Mouse (Mus musculus) urinary bladder, adult 18-20 months (tissue): ENCODE data around the gene Olfr520.
"Not testable (repeated sequence)": the region's sequence is repeated elsewhere in the genome, so short reads cannot be mapped to it uniquely, and the experiment has no call there.

Source experiments
- DNase-seq, 2 experiments: peaks; one replicate each; pipeline ENCODE4 v3.0.0; 2022; ENCODE audit warnings: low spot score in 2 of 2, mixed read lengths in 2 of 2

The Olfr520 gene

GRCm38 (mm10) chr7:99729973-99730372, at the start of gene Olfr520:
Gene Olfr520, plus strand, starts transcription at chr7:99730273.
- no peak for DNase-seq

- DNase-seq = no peak
These were observed 49.3 kb upstream of the Olfr520 start for GRCm38 (mm10) chr7:99680771-99681170.

DNA sequence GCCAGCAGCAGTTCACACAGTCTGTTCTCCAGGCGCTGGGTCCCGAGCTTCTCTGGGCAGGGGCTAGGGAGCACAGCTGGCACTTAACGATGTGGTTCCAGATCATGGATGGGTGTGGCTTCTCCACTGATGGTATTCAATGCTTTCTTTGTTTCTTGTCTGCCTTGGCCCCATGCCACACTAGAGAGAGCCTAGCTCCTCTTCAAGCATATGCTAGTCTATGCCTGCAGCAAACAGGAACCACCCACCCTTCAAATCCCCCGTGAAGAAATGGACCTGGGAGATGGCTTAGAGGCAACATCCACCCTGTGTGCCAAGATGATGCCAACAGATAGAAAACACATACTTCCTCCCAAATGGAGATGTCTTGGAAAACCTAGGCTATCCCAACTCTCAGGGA, 46.0 kb upstream of the Olfr520 start:
- DNase-seq = no peak

DNA sequence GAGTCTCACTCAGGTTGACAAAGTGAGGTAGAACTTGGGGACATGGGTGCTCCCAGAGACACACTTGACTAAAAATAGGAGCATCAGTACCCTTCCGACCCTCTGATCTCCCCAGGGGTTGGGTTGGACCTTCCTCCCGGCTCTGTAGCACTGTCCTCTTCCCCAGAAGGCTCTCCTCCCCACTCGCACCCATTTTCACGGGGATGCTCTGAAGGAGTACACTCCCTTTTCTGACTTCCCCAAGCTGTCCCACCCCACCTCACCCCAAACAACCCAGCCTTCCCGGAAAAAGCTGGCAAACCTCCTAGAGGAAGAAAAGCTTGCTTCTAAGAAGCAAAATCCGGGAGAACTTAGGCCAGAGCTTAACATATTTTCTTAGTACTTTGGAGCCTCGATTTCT, 39.3 kb upstream of the Olfr520 start:
- no peak for DNase-seq

- DNase-seq = no peak
These were observed 37.7 kb upstream of the Olfr520 start for GRCm38 (mm10) chr7:99692396-99692795.

GRCm38 (mm10) chr7:99693387-99693786, 36.7 kb upstream of the Olfr520 start:
- no peak for DNase-seq

DNA sequence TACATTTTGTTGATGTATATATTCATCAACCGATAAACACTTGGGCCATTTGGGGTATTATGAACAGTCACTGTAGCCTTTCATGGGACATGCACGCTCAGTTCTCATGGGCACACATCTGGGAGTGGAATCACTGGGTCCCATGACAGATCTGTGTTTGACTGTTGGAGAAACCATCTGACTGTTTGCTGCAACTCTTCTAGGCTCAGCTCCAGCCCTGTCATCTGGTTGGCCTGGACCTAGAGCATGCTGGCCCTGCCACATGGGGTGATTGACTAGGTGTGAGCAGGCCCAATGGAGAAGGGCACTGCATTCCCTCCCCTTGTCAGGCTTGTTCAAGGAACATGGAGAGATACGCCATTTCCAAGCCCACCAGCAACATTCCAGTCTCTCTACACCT, 36.1 kb upstream of the Olfr520 start:
- DNase-seq = no peak

DNA sequence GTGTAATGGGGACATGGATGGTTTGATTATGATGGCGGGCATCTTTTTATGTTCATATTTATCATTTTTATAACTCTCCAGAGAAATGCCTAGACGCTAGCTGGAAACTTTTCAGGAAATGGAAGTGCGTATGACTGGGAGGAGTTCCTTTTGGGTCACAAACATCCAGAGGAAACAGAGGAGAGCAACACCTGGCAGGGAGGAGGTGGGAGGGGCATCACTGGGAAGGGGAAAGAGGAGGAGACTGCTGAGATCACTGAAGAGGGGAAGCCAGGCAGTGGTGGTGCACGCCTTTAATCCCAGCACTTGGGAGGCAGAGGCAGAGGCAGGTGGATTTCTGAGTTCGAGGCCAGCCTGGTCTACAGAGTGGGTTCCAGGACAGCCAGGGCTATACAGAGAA, 35.6 kb upstream of the Olfr520 start:
- not testable (repeated sequence) for DNase-seq

DNA sequence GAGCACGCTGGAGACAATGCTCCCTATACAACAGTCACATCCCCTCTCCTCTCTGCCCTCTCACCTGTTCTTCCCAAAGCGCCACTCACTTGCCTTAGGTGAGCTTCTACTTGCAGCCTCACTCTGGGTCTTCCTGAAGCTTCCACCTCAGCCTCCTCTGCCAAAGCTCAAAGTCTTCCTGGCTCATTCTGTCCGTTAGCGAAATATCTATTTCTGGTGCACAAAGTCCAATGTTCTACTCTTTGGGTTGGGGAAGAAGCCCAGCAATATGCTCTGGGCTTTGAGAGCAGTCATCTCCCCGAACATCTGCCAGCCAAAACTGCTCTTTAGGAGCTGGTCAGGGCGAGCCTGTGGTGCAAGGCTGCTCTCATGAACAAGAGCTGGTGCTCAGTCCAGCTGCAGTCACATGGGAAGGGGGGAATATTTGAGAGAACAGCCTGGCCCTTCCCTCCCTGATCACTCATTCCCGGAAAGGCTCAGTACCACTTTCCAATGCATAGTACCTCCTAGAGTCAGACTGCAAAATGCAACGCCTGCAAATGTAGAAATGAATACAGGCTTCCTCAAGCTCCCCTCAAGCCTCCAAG, 34.5 kb upstream of the Olfr520 start:
- no peak for DNase-seq

DNA sequence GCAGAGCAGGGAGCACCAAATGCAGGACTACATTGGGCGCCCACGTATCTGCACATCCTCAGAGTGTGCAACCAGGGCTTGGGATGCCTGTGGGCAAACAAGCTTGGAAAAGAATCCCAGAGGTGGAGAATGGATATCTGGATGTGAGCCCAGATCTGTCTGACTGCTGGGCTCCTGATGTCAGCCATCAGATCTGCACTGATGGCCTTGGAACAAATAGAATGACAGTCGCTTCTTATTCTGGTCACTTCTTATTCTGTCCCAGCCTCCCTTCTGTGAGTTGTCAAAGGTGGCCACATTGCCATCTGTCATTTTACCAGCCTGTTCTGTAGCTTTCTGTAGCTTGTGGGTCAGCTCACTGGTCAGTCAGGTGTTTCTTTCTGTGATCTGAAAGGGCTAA, 31.5 kb upstream of the Olfr520 start:
- no peak for DNase-seq

DNA sequence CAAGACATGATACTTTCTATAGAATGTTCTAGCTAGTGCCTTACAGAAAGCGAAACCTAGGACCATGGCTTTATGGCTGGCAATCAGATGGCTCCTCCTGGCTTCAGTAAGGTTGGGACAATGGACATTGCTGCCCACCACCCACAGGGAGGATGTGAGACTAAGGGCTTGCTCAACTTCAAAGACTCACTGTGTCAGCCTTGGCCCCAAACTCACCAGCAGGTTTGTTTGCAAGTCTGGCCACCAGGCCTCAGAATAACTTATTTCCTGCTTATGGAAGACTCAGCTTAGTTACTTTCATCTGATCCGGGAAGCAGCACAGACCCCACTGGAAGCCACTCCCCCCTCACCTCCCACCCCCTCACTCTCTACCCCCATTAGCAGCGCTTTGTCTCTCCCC, 31.0 kb upstream of the Olfr520 start:
- no peak for DNase-seq

- DNase-seq = no peak
These were observed 30.3 kb upstream of the Olfr520 start for GRCm38 (mm10) chr7:99699709-99700151.

DNA sequence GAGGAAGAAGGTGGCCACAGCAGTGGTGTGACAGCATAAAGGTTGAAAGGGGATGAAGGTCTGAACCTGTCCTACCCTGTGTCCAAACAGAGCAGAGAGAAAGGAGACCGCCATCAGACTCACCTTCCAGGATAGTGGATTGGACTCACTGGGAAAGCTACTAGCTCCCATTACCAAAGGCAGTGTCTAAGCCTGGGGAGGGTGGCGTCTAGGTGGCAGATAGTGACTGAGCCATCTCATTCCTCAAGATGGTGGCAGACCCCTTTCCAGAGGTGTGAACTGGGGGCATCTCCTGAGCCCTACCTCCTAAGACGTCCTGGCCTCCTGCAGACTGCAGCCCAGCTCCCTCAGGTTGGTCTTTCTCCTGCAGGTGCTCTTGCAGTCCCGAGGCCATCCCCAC, 29.4 kb upstream of the Olfr520 start:
- no peak for DNase-seq

- no peak for DNase-seq
These were observed 27.9 kb upstream of the Olfr520 start for GRCm38 (mm10) chr7:99702201-99702600.

DNA sequence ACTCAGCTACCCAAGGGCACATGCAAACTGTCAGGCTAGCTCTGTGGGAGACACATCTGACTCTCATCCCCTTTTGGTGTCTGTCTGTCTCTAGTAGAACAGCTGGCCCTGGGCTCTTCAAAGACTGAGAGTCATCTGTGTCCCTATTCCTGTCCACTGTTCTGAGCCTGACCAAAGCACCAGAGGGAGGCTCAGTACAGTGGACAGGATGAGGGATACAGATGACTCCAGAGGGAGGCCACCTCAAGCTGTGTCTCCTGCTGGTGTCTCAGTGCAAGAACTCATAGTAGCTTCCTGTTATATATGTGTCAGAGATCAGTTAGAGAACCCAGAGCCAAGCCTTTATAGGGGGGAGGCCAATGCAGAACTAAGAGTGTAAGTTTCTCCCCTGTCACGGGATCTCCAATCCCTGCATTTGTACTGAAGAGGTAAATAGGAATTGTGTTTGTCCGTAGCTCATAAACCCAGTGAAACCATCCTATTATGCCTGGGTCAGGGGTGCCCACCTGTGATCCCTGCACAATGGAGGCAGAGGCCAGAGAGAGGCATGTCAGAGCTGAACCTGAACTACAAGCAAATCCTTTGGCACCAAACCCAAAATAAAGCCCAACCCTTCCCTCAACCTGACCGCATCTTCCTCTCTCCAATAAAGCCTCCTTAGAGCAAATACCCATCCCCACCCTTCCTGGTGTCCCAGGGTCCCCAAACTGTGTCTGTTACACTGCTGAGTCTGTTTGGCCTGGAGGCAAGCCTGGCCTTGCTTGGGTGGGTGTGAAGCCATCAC, 25.1 kb upstream of the Olfr520 start:
- DNase-seq = no peak

DNA sequence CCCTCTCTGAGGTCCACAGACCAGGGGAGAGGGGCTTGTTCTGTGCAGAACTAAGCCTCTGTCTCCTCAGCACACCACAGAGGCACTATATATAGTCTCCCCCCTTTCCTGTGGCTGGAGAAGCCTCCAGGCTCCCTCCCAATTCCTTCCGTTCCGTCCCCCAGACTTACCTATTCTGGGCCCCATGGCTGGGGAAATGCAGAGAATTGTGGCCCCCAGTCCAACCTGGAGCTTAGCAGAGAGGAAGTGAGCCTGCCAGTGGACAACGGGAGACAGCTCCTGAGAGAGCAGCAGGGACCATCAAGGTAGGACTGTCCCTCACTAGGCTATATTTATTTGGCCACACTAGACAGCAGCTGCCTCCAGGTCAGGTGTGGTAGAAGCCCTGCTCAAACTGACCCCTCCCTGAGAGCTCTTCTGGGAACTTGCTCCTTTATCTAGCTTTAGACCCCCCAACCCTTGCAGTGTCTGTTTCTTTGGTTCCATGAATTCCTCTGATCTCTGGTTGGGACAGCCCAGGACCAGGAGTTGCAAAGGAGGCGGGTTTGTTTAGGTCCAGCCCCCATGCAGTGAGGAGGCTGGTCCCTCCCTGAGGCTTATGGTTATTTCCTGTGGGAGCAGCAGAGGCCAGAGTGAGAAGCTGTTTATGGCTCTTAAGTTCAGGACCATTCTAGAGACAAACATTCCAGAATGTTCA, 23.6 kb upstream of the Olfr520 start:
- DNase-seq = no peak

DNA sequence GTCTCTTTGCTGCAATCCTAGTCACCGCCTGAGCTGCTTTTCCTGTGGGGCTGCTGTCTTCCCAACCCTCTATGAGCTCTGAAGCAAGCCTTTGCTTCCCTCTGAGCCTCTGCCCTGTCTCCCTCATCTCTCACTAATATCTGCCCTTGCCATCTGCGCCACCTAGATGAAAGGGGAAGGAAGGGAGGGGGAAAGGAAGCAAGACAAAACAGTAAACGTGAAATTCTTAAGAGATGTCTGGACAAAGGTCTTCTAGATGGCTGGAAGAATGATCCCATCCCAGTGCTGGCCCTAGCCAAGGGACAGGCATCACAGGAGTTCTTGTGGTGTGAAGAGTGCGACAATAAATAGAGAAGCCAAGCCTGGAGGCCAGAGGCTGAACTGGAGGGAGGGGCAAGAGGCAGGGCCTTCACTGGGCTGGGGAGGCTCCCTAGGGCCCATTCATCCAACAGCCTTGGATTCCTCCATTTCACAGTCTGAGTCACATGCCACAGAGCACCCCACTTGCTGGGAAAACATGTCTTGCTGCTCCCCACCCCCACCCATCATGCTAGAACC, 23.0 kb upstream of the Olfr520 start:
- no peak for DNase-seq

GRCm38 (mm10) chr7:99707671-99708070, 22.4 kb upstream of the Olfr520 start:
- no peak for DNase-seq

- no peak for DNase-seq
These were observed 21.8 kb upstream of the Olfr520 start for GRCm38 (mm10) chr7:99708301-99708721.

DNA sequence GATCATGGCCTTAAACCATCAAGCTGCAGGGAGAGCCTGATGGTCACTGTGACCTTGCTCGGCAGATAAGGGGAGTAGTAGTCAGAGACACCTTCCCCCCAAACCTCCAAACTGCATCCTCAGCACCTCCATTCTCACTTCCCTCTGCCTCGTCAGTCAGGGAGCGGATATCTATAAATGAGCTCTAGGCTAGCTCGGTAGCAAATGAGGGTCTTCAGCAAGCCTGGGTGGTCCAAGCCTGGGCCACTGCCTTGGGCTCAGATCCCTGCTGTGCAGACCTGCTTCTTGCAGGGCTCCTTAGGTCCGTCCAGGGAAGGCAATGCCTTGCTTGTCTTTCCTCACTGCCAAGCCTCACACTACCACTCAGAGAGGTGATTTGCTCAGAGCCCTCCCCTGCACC, 21.3 kb upstream of the Olfr520 start:
- no peak for DNase-seq

- DNase-seq = no peak
These were observed 20.1 kb upstream of the Olfr520 start for GRCm38 (mm10) chr7:99709992-99710391.

DNA sequence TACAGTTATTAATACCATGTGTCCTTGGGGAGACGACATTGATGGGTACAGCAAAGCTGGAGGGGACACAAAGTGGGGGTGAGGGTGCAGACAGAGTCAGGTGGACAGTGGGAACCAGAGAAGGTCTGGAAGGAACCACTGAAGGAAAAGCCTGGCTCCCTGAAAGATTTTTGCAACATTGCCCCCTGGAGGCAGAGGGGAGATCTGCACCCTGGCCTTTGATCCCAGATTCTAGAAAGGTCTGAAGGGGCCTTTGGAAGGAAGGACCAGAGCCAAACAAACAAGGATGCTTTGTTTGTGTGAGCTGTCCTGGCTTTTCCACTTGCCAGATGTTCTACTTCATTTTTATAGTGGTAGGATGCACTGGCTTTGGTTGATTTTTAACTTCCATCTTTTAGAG, 19.6 kb upstream of the Olfr520 start:
- DNase-seq = peak; percentile 43 to 49

DNA sequence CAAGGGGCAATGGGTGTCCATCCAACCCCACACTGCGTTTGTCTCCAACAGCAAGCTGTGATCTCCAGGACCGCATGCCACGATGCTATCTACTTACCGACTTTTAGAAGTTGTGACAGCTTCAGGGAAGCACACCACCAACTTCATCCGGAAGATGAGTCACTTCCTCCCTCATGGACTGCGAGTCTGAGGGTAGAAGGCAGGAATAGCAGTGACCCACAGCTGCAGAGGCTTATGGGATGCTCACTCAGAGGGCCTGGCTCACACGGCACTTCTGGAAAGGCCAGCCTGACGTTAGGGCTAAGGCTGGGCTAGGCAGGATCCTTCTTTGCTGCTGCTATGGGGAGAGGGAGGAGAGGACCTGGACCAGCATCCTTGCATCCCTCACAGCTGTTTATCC, 18.9 kb upstream of the Olfr520 start, which contains the start of gene Slco2b1:
Slco2b1 (minus strand) TSS at position 175 of the 400 bp plus-strand sequence.
- DNase-seq = no peak
